Mouse (Mus musculus) CH12.LX (cell line): ENCODE data around the gene Tmpo. TPM values are rescaled to one million over a fixed set of nuclear protein-coding genes. Genes with fewer than 3 reads are reported as not detected.

ENCODE experiments used
- DNase-seq: peaks from one replicate; pipeline ENCODE4 v3.0.0-alpha.2; 2013; ENCODE audit errors: extremely low read depth
- H3K27ac ChIP-seq: 2 replicates; pipeline ENCODE4 v1.5.1; 2012; ENCODE audit warnings: low read depth, mild to moderate bottlenecking, control low read depth, moderate library complexity; ENCODE audit not compliant: insufficient read depth
- H3K27me3 ChIP-seq: replicated peaks from 2 replicates; pipeline ENCODE3; 2012; ENCODE audit warnings: inconsistent platforms
- H3K36me3 ChIP-seq, 2 experiments: replicated peaks in 1 of 2; 2 replicates each; pipeline versions ENCODE3 to v1.6.1; 2012; ENCODE audit warnings: inconsistent platforms in 1 of 2, low read length in 1 of 2, mild to moderate bottlenecking in 1 of 2, mixed read lengths in 1 of 2, moderate library complexity in 1 of 2; ENCODE audit not compliant: control insufficient read depth in 1 of 2, insufficient read depth in 1 of 2
- H3K4me1 ChIP-seq, 2 experiments: 2 replicates each; pipeline ENCODE4 v1.6.1; 2012; ENCODE audit warnings: inconsistent platforms in 1 of 2, moderate library complexity in 1 of 2; ENCODE audit not compliant: insufficient read depth in 2 of 2, control insufficient read depth in 1 of 2
- H3K4me2 ChIP-seq: 2 replicates; pipeline ENCODE4 v1.6.1; 2012; ENCODE audit warnings: low read depth, mild to moderate bottlenecking, control low read depth; ENCODE audit not compliant: poor library complexity, insufficient read depth, severe bottlenecking
- H3K4me3 ChIP-seq, 3 experiments: fragments of 150-350 bp in 1 of 3; sonication (generic) in 1 of 3; replicated peaks in 1 of 3; 2 replicates each; pipeline versions ENCODE3 to v1.5.1; 2011 to 2012; ENCODE audit warnings: low read depth in 2 of 3, low read length in 2 of 3, mild to moderate bottlenecking in 2 of 3, moderate library complexity in 2 of 3, control low read depth in 1 of 3, improper control_type of control experiment in 1 of 3, inconsistent platforms in 1 of 3, mixed read lengths in 1 of 3; ENCODE audit not compliant: poor library complexity in 1 of 3
- H3K79me2 ChIP-seq: replicated peaks from 2 replicates; pipeline ENCODE4 v1.6.1; 2012; ENCODE audit warnings: mild to moderate bottlenecking, moderate library complexity; ENCODE audit not compliant: control insufficient read depth, poor library complexity, insufficient read depth, severe bottlenecking; ENCODE audit errors: extremely low read depth
- H3K9ac ChIP-seq: 2 replicates; pipeline ENCODE4 v1.6.1; 2012; ENCODE audit warnings: low read depth, mild to moderate bottlenecking, control low read depth, moderate library complexity; ENCODE audit not compliant: insufficient read depth
- H3K9me3 ChIP-seq: replicated peaks from 2 replicates; pipeline ENCODE3; 2012; ENCODE audit warnings: low read length, inconsistent platforms, mixed read lengths
- BHLHE40 ChIP-seq: IDR thresholded peaks from 2 replicates; pipeline ENCODE4 v1.6.1; 2011; ENCODE audit warnings: mild to moderate bottlenecking, low read depth, low read length, improper control_type of control experiment
- CHD1 ChIP-seq: IDR thresholded peaks from 2 replicates; pipeline ENCODE4 v1.6.1; 2012; ENCODE audit warnings: low read depth, low read length, improper control_type of control experiment, inconsistent platforms
- CHD2 ChIP-seq: IDR thresholded peaks from 2 replicates; pipeline ENCODE4 v1.6.1; 2011; ENCODE audit warnings: low read length, improper control_type of control experiment
- EP300 ChIP-seq: IDR thresholded peaks from 2 replicates; pipeline ENCODE4 v1.6.1; 2011; ENCODE audit warnings: low read length, improper control_type of control experiment
- HCFC1 ChIP-seq: IDR thresholded peaks from 2 replicates; pipeline ENCODE4 v1.6.1; 2012; ENCODE audit warnings: low read depth, mild to moderate bottlenecking, inconsistent platforms, low read length, improper control_type of control experiment
- IRF4 ChIP-seq: IDR thresholded peaks from 2 replicates; pipeline ENCODE4 v1.6.1; 2014; ENCODE audit warnings: low read depth, mild to moderate bottlenecking, inconsistent platforms, low read length, improper control_type of control experiment
- JUN ChIP-seq: IDR thresholded peaks from 2 replicates; pipeline ENCODE4 v1.6.1; 2011; ENCODE audit warnings: low read depth, mild to moderate bottlenecking, low read length, improper control_type of control experiment, moderate library complexity; ENCODE audit not compliant: insufficient read depth
- KAT2A ChIP-seq: IDR thresholded peaks from 2 replicates; pipeline ENCODE4 v1.6.1; 2012; ENCODE audit warnings: low read length, improper control_type of control experiment, inconsistent platforms; ENCODE audit not compliant: insufficient replicate concordance
- MXI1 ChIP-seq: IDR thresholded peaks from 2 replicates; pipeline ENCODE4 v1.6.1; 2011; ENCODE audit warnings: mild to moderate bottlenecking, low read depth, low read length, improper control_type of control experiment
- MYC ChIP-seq: IDR thresholded peaks from 2 replicates; pipeline ENCODE4 v1.6.1; 2011; ENCODE audit warnings: low read depth, mild to moderate bottlenecking, improper control_type of control experiment, low read length
- NRF1 ChIP-seq: IDR thresholded peaks from 2 replicates; pipeline ENCODE4 v1.6.1; 2014; ENCODE audit warnings: low read depth, mild to moderate bottlenecking, inconsistent platforms, low read length, improper control_type of control experiment, moderate library complexity
- PAX5 ChIP-seq: IDR thresholded peaks from 2 replicates; pipeline ENCODE4 v1.6.1; 2012; ENCODE audit warnings: low read length, inconsistent platforms, mixed read lengths
- POLR2AphosphoS2 ChIP-seq: IDR thresholded peaks from 2 replicates; pipeline ENCODE4 v1.6.1; 2011; ENCODE audit warnings: low read depth, low read length, improper control_type of control experiment
- RCOR1 ChIP-seq: conservative IDR thresholded peaks from 2 replicates; pipeline ENCODE4 v1.6.1; 2012; ENCODE audit warnings: low read depth, mild to moderate bottlenecking, inconsistent platforms, low read length, improper control_type of control experiment
- TBP ChIP-seq: conservative IDR thresholded peaks from 2 replicates; pipeline ENCODE4 v1.6.1; 2011; ENCODE audit warnings: low read depth, low read length, improper control_type of control experiment
- USF2 ChIP-seq: conservative IDR thresholded peaks from 2 replicates; pipeline ENCODE4 v1.6.1; 2011; ENCODE audit warnings: low read depth, low read length, improper control_type of control experiment
- ZC3H11A ChIP-seq: IDR thresholded peaks from 2 replicates; pipeline ENCODE4 v1.6.1; 2012; ENCODE audit warnings: low read depth, mild to moderate bottlenecking, inconsistent platforms, low read length, improper control_type of control experiment
- ZKSCAN1 ChIP-seq: IDR thresholded peaks from 2 replicates; pipeline ENCODE4 v1.6.1; 2012; ENCODE audit warnings: low read depth, inconsistent platforms, low read length, improper control_type of control experiment, borderline replicate concordance
- dilution Hi-C: fragments of 300-500 bp; cut with MboI; formaldehyde crosslinking; loops from 2 replicates; pipeline ENCODE4 v1.14.3; 2020; ENCODE audit warnings: low sequenced_read_pairs; ENCODE audit not compliant: extremely low pct_unique_long_range_greater_than_20kb, extremely low pct_ligation_motif_present
- in situ Hi-C: fragments of 300-500 bp; cut with MboI; formaldehyde crosslinking; loops from 3 replicates; pipeline ENCODE4 v1.14.3; 2019; ENCODE audit warnings: low sequenced_read_pairs, low pct_ligation_motif_present, low pct_unique_long_range_greater_than_20kb, mixed read lengths
- polyA plus RNA-seq: library from polyadenylated mRNA; unstranded; fragments of >175 nt; gene quantifications from 2 replicates; pipeline ENCODE4 v1.2.1, GENCODE M21; 2012; ENCODE audit warnings: low read depth; ENCODE audit not compliant: insufficient read length
- total RNA-seq, 2 experiments: library from RNA; depleted of rRNA; stranded (reverse); fragments of 300-350 nt in 1 of 2; fragments of >200 nt in 1 of 2; gene quantifications; 2 replicates each; pipeline ENCODE4 v1.2.3; 2012 to 2014

The Tmpo gene
- total and polyA plus RNA-seq, 3 experiments: 163 to 467 (median 198) TPM

DNA sequence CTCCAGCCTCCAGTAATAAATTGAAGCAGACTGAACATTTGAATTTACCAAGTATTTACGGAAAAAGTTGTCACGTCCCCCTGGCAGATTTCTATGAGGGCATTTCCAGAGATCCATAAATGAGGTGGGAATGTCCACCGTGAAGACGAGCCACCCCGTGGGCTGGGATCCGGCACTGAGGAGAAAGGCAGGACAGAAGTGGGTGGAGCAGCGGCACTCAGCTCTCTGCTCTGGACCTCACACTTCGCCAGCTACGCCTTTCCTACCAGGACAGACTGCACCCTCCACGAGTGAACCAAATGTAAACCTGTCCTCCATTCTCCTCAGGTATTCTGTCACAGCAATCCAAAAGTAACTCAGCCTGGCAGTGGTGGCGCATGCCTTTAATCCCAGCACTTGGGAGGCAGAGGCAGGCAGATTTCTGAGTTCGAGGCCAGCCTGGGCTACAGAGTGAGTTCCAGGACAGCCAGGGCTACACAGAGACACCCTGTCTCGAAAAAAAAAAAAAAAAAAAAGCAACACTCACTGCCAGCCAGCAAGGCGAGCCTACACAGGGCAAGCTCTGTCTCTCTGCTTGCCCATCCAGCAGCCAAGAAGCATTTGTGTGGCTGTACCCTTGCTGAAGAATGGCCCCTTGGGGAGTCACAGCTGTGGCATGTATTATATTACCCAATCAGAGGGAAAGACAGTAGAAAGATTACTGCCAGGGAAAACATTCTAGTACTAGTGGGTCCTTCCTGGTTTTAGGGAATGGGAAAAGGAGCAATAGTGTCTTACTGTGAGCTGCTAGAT lies 78.1 kb downstream of the Tmpo start:
- dilution Hi-C loops: no loop called here
- Histone ChIP-seq H3K27me3 (no peaks in the 10 kb centered on the region), H3K4me2 (no peak overlapping the region), H3K79me2 (no peaks in the 10 kb centered on the region), H3K9me3 (no peaks in the 10 kb centered on the region), H3K36me3 (no peaks in the 10 kb centered on the region), H3K9ac (no peak overlapping the region), H3K4me3 (no peak overlapping the region), H3K27ac (no peak overlapping the region), H3K4me1 (no peaks in the 10 kb centered on the region)
- no peak for DNase-seq
- TF ChIP-seq CHD2 (no peak), NRF1 (no peak), RCOR1 (no peak), EP300 (no peak), MXI1 (no peak), JUN (no peak), POLR2AphosphoS2 (no peak), ZC3H11A (no peak), CHD1 (no peak), IRF4 (no peak), BHLHE40 (no peak), PAX5 (no peak), HCFC1 (no peak)
- in situ Hi-C loops: no loop called here

DNA sequence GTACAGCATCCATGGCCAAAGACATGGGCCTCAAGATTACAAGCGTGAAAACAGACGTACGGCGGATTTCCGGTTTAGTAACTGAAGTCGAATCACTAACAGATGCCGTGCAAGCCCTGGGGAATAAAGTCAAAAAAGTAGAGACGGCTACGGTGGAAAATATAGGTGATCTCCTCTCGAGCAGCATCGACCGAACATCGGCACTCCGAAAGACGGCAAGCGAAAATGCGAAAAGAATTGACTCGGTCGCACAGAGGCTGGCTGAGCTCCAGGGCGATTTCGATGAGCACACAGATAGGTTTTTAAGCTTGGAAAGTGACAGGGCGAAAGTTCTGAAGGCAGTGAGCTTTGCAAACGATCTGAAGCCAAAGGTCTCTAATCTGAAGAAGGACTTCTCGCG lies 79.2 kb downstream of the Tmpo start:
- Histone ChIP-seq H3K4me2 (no peak overlapping the region), H3K9me3 (no peaks in the 10 kb centered on the region), H3K79me2 (no peaks in the 10 kb centered on the region), H3K9ac (no peak overlapping the region), H3K4me3 (no peak overlapping the region), H3K27me3 (no peaks in the 10 kb centered on the region), H3K4me1 (no peaks in the 10 kb centered on the region), H3K36me3 (no peaks in the 10 kb centered on the region), H3K27ac (no peak overlapping the region)
- dilution Hi-C loops (no loop called here), in situ Hi-C loops (no loop called here)
- TF ChIP-seq USF2: no peak
- no peak for TF ChIP-seq MYC
- no peak for TF ChIP-seq KAT2A
- TF ChIP-seq ZKSCAN1: no peak
- TF ChIP-seq TBP: no peak
- DNase-seq: no peak
